Mouse (Mus musculus) liver, postnatal 0 days (tissue): ENCODE measurements around the gene Hdac2. TPM values are rescaled to one million over a fixed set of nuclear protein-coding genes. Genes with fewer than 3 reads are reported as not detected.
A peak's percentile ranks its signal among the peaks of the same experiment; 100 is the strongest.

Experiments used
- ATAC-seq: fragments of 200-750 bp; cut with Nextera tagmentation; 2 replicates; pipeline ENCODE4 v1.8.0; 2017; ENCODE audit warnings: mild to moderate bottlenecking, moderate library complexity
- DNase-seq: peaks from one replicate; pipeline ENCODE4 v3.0.0-alpha.2; 2016
- H3K27ac ChIP-seq: fragments of 300-500 bp; sonication (generic); 2 replicates; pipeline ENCODE4 v1.5.1; 2014; ENCODE audit warnings: antibody characterized with exemption, moderate library complexity, mild to moderate bottlenecking, low read depth
- H3K27me3 ChIP-seq: fragments of 300-500 bp; sonication (generic); 2 replicates; pipeline ENCODE4 v1.6.1; 2014; ENCODE audit warnings: low read length, control low read depth, mixed read lengths; ENCODE audit not compliant: insufficient read depth
- H3K36me3 ChIP-seq: fragments of 300-500 bp; sonication (generic); replicated peaks from 2 replicates; pipeline ENCODE4 v1.6.1; 2014; ENCODE audit warnings: mild to moderate bottlenecking, control low read depth, low read length, moderate library complexity, mixed read lengths; ENCODE audit not compliant: insufficient read depth
- H3K4me1 ChIP-seq: fragments of 300-500 bp; sonication (generic); 2 replicates; pipeline ENCODE4 v1.6.1; 2014; ENCODE audit warnings: antibody characterized with exemption, mild to moderate bottlenecking, control low read depth; ENCODE audit not compliant: insufficient read depth
- H3K4me2 ChIP-seq: fragments of 300-500 bp; sonication (generic); 2 replicates; pipeline ENCODE4 v1.6.1; 2014; ENCODE audit warnings: low read depth, mild to moderate bottlenecking, low read length, moderate library complexity, mixed read lengths
- H3K4me3 ChIP-seq: fragments of 300-500 bp; sonication (generic); 2 replicates; pipeline ENCODE4 v1.5.1; 2014; ENCODE audit warnings: low read depth, low read length
- H3K9ac ChIP-seq: fragments of 300-500 bp; sonication (generic); replicated peaks from 2 replicates; pipeline ENCODE4 v1.6.1; 2014; ENCODE audit warnings: mild to moderate bottlenecking, moderate library complexity
- H3K9me3 ChIP-seq: fragments of 300-500 bp; sonication (generic); 2 replicates; pipeline ENCODE4 v1.6.1; 2016; ENCODE audit warnings: mild to moderate bottlenecking, control low read depth, low read length, mixed read lengths
- CTCF ChIP-seq: sonication (generic); IDR thresholded peaks from 2 replicates; pipeline ENCODE4 v1.5.1; 2016; ENCODE audit warnings: antibody characterized with exemption, low read depth
- EP300 ChIP-seq: IDR thresholded peaks from 2 replicates; pipeline ENCODE4 v1.6.1; 2016; ENCODE audit warnings: antibody characterized with exemption, low read depth, mild to moderate bottlenecking
- WGBS: fragments of 180-500 bp; shearing (Covaris S2); extraction: QIAGEN DNeasy Blood & Tissue Kit; methylation state at CpG from one replicate; pipeline ENCODE4 v1.1.7; 2014; ENCODE audit not compliant: insufficient replicate concordance; 5-methylcytosine and 5-hydroxymethylcytosine counted together
- polyA plus RNA-seq: library from polyadenylated mRNA; unstranded; fragments of >200 nt; fragmentation: Nextera tagmentation; extraction: Ambion mirVana; gene quantifications from 2 replicates; pipeline ENCODE4 v1.2.1, GENCODE M21; 2015

The Hdac2 gene
- polyA plus RNA-seq: 31.2 and 33.4 TPM in 2 replicates

- ATAC-seq: peak; percentile 94
- peaks cover 11% of the 10 kb centered on the region for H3K4me1 ChIP-seq
- peak within 1 kb of the TSS; percentile 89 for H3K27ac ChIP-seq
- H3K9ac ChIP-seq: peak within 1 kb of the TSS; percentile 75
- H3K27me3 ChIP-seq: no peaks in the 10 kb centered on the region
- H3K9me3 ChIP-seq: no peaks in the 10 kb centered on the region
- peak within 1 kb of the TSS; percentile 68 for H3K4me3 ChIP-seq
- peak within 1 kb of the TSS; percentile 83 for H3K4me2 ChIP-seq
- peak; percentile 87 for DNase-seq
- no peaks in the 10 kb centered on the region for H3K36me3 ChIP-seq
- 0 out of 2 replicates have a peak, but pooled peaks have one; percentile 2 for TF ChIP-seq CTCF
- no peak for TF ChIP-seq EP300
- under 1% methylated on average over 61 of the region's 67 CpGs for WGBS
These were observed at the start of gene Hdac2 for GRCm38 (mm10) chr10:36974086-36974675. TSS of gene Hdac2 (plus strand) at chr10:36974544.

- Histone ChIP-seq H3K27ac (no peak overlapping the region), H3K36me3 (no peaks in the 10 kb centered on the region), H3K9ac (no peak overlapping the region), H3K9me3 (no peaks in the 10 kb centered on the region), H3K4me3 (no peak overlapping the region), H3K4me1 (no peaks in the 10 kb centered on the region), H3K4me2 (no peak overlapping the region), H3K27me3 (no peaks in the 10 kb centered on the region)
- TF ChIP-seq CTCF: no peak
- TF ChIP-seq EP300: no peak
- DNase-seq (no peak), ATAC-seq (no peak)
- WGBS: 58% methylated on average over 3 of the region's 3 CpGs
These were observed 46.1 kb upstream of the Hdac2 start for GRCm38 (mm10) chr10:36928212-36928611.

- Histone ChIP-seq H3K4me1 (no peaks in the 10 kb centered on the region), H3K9ac (no peak overlapping the region), H3K4me3 (no peak overlapping the region), H3K36me3 (no peaks in the 10 kb centered on the region), H3K27ac (no peak overlapping the region), H3K4me2 (no peak overlapping the region), H3K9me3 (no peaks in the 10 kb centered on the region), H3K27me3 (no peaks in the 10 kb centered on the region)
- no peak for TF ChIP-seq CTCF
- no peak for TF ChIP-seq EP300
- 80% methylated on average over 5 of the region's 5 CpGs for WGBS
- DNase-seq (no peak), ATAC-seq (no peak)
These were observed 38.5 kb upstream of the Hdac2 start for GRCm38 (mm10) chr10:36935863-36936262.

GRCm38 (mm10) chr10:36936271-36936670 lies 38.1 kb upstream of the Hdac2 start:
- Histone ChIP-seq H3K4me2 (no peak overlapping the region), H3K27me3 (no peaks in the 10 kb centered on the region), H3K9me3 (no peaks in the 10 kb centered on the region), H3K9ac (no peak overlapping the region), H3K4me1 (no peaks in the 10 kb centered on the region), H3K4me3 (no peak overlapping the region), H3K36me3 (no peaks in the 10 kb centered on the region), H3K27ac (no peak overlapping the region)
- no peak for DNase-seq
- WGBS: 48% methylated on average over 2 of the region's 2 CpGs
- no peak for ATAC-seq
- no peak for TF ChIP-seq CTCF
- no peak for TF ChIP-seq EP300

DNA sequence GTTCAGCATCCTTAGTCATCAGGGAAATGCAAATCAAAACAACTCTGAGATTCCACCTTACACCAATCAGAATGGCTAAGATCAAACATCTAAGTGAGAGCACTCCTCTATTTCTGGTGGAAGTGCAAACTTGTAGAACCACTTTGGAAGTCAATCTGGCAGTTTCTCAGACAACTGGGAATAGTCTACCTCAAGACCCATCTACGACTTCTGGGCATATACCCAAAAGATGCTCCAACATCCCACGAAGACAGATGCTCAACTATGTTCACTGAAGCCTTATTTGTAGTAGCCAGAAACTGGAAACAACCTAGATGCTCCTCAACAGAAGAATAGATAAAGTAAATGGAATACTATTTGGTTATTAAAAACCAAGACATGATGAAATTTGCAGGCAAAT lies 22.6 kb upstream of the Hdac2 start:
- Histone ChIP-seq H3K4me3 (no peak overlapping the region), H3K9me3 (no peaks in the 10 kb centered on the region), H3K27ac (no peak overlapping the region), H3K36me3 (no peaks in the 10 kb centered on the region), H3K4me1 (no peaks in the 10 kb centered on the region), H3K4me2 (no peak overlapping the region), H3K27me3 (no peaks in the 10 kb centered on the region), H3K9ac (no peak overlapping the region)
- TF ChIP-seq CTCF (no peak), EP300 (no peak)
- 53% methylated on average over 2 of the region's 2 CpGs for WGBS
- DNase-seq: no peak
- no peak for ATAC-seq

GRCm38 (mm10) chr10:36952622-36953021 lies 21.7 kb upstream of the Hdac2 start:
- TF ChIP-seq EP300: no peak
- TF ChIP-seq CTCF: no peak
- no peak overlapping the region for H3K4me2 ChIP-seq
- no peaks in the 10 kb centered on the region for H3K9me3 ChIP-seq
- no peaks in the 10 kb centered on the region for H3K27me3 ChIP-seq
- DNase-seq: no peak
- no peaks in the 10 kb centered on the region for H3K36me3 ChIP-seq
- H3K9ac ChIP-seq: no peak overlapping the region
- no peak overlapping the region for H3K27ac ChIP-seq
- 65% methylated on average over 2 of the region's 2 CpGs for WGBS
- no peak for ATAC-seq
- no peaks in the 10 kb centered on the region for H3K4me1 ChIP-seq
- H3K4me3 ChIP-seq: no peak overlapping the region
